Mouse (Mus musculus) G1E (cell line): ENCODE data around the gene Cdk17.

Source experiments
- CTCF ChIP-seq: IDR thresholded peaks from 2 replicates; pipeline ENCODE4 v1.5.1; 2012; ENCODE audit warnings: low read depth, low read length, inconsistent platforms, mixed read lengths
- TAL1 ChIP-seq: conservative IDR thresholded peaks from 2 replicates; pipeline ENCODE4 v1.6.1; 2012; ENCODE audit warnings: low read depth, low read length, inconsistent platforms, mixed read lengths

GRCm38 (mm10) chr10:93205287-93205956 lies 44.7 kb downstream of the Cdk17 start:
- TF ChIP-seq CTCF (no peak), TAL1 (no peak)
